Mouse (Mus musculus): ENCODE data around the gene Trim30b. TPM values are rescaled to one million over a fixed set of nuclear protein-coding genes. Genes with fewer than 3 reads are reported as not detected.
"Not testable (repeated sequence)": the region's sequence is repeated elsewhere in the genome, so short reads cannot be mapped to it uniquely, and the experiment has no call there.

Gene Trim30b
- polyA plus RNA-seq, 1 experiment from 2014 or later: not detected

- not testable (repeated sequence) for H3K4me2 ChIP-seq; H3K9ac ChIP-seq (ENCODE audit: low read length); H3K27ac ChIP-seq (ENCODE audit: low read depth, low read length); H3K4me1 ChIP-seq (ENCODE audit: control insufficient read depth, insufficient read depth, low read length); ATAC-seq (ENCODE audit: low FRiP score); DNase-seq (ENCODE audit: low spot score, missing footprints); H3K36me3 ChIP-seq (ENCODE audit: control insufficient read depth, insufficient read depth, low read length); H3K4me3 ChIP-seq (ENCODE audit: low read depth, low read length); H3K27me3 ChIP-seq (ENCODE audit: control insufficient read depth, insufficient read depth, low read length); H3K9me3 ChIP-seq (ENCODE audit: control insufficient read depth, low read length)
- 86% methylated on average over 2 of the region's 4 CpGs for WGBS
Measured at GRCm38 (mm10) chr7:104340744-104341143, 28.9 kb downstream of the Trim30b start.

- not testable (repeated sequence) for H3K4me3 ChIP-seq (ENCODE audit: low read depth, low read length); H3K36me3 ChIP-seq (ENCODE audit: control insufficient read depth, insufficient read depth, low read length); H3K4me1 ChIP-seq (ENCODE audit: control insufficient read depth, insufficient read depth, low read length); H3K4me2 ChIP-seq; H3K9ac ChIP-seq (ENCODE audit: low read length); H3K27me3 ChIP-seq (ENCODE audit: control insufficient read depth, insufficient read depth, low read length); DNase-seq (ENCODE audit: low spot score, missing footprints); H3K9me3 ChIP-seq (ENCODE audit: control insufficient read depth, low read length); ATAC-seq (ENCODE audit: low FRiP score); H3K27ac ChIP-seq (ENCODE audit: low read depth, low read length)
- 88% methylated on average over 3 of the region's 3 CpGs for WGBS
Measured at GRCm38 (mm10) chr7:104335547-104335946, 34.1 kb downstream of the Trim30b start.

GRCm38 (mm10) chr7:104329171-104329570 is 40.5 kb downstream of the Trim30b start, which contains the start of gene Trim34b:
TSS of gene Trim34b (plus strand) at chr7:104329471.
- H3K9me3 ChIP-seq (ENCODE audit: control insufficient read depth, low read length); H3K27me3 ChIP-seq (ENCODE audit: control insufficient read depth, insufficient read depth, low read length); H3K27ac ChIP-seq (ENCODE audit: low read depth, low read length); H3K4me1 ChIP-seq (ENCODE audit: control insufficient read depth, insufficient read depth, low read length); H3K4me3 ChIP-seq (ENCODE audit: low read depth, low read length); ATAC-seq (ENCODE audit: low FRiP score); H3K9ac ChIP-seq (ENCODE audit: low read length); H3K4me2 ChIP-seq; H3K36me3 ChIP-seq (ENCODE audit: control insufficient read depth, insufficient read depth, low read length); DNase-seq (ENCODE audit: low spot score, missing footprints): not testable (repeated sequence)
- 91% methylated on average over 2 of the region's 2 CpGs for WGBS

- H3K36me3 ChIP-seq (ENCODE audit: control insufficient read depth, insufficient read depth, low read length): no peaks in the 10 kb centered on the region
- no peak overlapping the region for H3K4me2 ChIP-seq
- H3K9ac ChIP-seq (ENCODE audit: low read length): no peak overlapping the region
- no peak for ATAC-seq (ENCODE audit: low FRiP score)
- H3K27me3 ChIP-seq (ENCODE audit: control insufficient read depth, insufficient read depth, low read length): no peaks in the 10 kb centered on the region
- no peaks in the 10 kb centered on the region for H3K9me3 ChIP-seq (ENCODE audit: control insufficient read depth, low read length)
- WGBS: 89% methylated on average over 9 of the region's 9 CpGs
- no peak overlapping the region for H3K27ac ChIP-seq (ENCODE audit: low read depth, low read length)
- DNase-seq (ENCODE audit: low spot score, missing footprints): no peak
- no peaks in the 10 kb centered on the region for H3K4me1 ChIP-seq (ENCODE audit: control insufficient read depth, insufficient read depth, low read length)
- no peak overlapping the region for H3K4me3 ChIP-seq (ENCODE audit: low read depth, low read length)
Measured at GRCm38 (mm10) chr7:104322028-104322427, 47.7 kb downstream of the Trim30b start.

- H3K4me2 ChIP-seq: peak within 1 kb of the TSS; percentile 21
- not testable (repeated sequence) for H3K27me3 ChIP-seq (ENCODE audit: control insufficient read depth, insufficient read depth, low read length); DNase-seq (ENCODE audit: low spot score, missing footprints); H3K36me3 ChIP-seq (ENCODE audit: control insufficient read depth, insufficient read depth, low read length); H3K4me1 ChIP-seq (ENCODE audit: control insufficient read depth, insufficient read depth, low read length); H3K27ac ChIP-seq (ENCODE audit: low read depth, low read length); H3K9me3 ChIP-seq (ENCODE audit: control insufficient read depth, low read length)
- H3K9ac ChIP-seq (ENCODE audit: low read length): peak within 1 kb of the TSS; percentile 9; the same call in 1 of the 2 replicates
- peak within 1 kb of the TSS; percentile 5; the same call in 1 of the 2 replicates for H3K4me3 ChIP-seq (ENCODE audit: low read depth, low read length)
- peak; percentile 67 for ATAC-seq (ENCODE audit: low FRiP score)
- 23% methylated on average over 4 of the region's 4 CpGs for WGBS
Measured at GRCm38 (mm10) chr7:104315369-104316080, 54.2 kb downstream of the Trim30b start, which contains the start of gene Trim12a. TSS of gene Trim12a (minus strand) at chr7:104315466.

- H3K4me1 ChIP-seq (ENCODE audit: control insufficient read depth, insufficient read depth, low read length): no peaks in the 10 kb centered on the region
- peak; percentile 88 for DNase-seq (ENCODE audit: low spot score, missing footprints)
- no peaks in the 10 kb centered on the region for H3K9me3 ChIP-seq (ENCODE audit: control insufficient read depth, low read length)
- WGBS: 17% methylated on average over 15 of the region's 15 CpGs
- no peak overlapping the region for H3K27ac ChIP-seq (ENCODE audit: low read depth, low read length)
- peak overlapping the region; percentile 5; the same call in 1 of the 2 replicates for H3K4me3 ChIP-seq (ENCODE audit: low read depth, low read length)
- H3K4me2 ChIP-seq: peak overlapping the region; percentile 21
- H3K36me3 ChIP-seq (ENCODE audit: control insufficient read depth, insufficient read depth, low read length): no peaks in the 10 kb centered on the region
- H3K27me3 ChIP-seq (ENCODE audit: control insufficient read depth, insufficient read depth, low read length): no peaks in the 10 kb centered on the region
- H3K9ac ChIP-seq (ENCODE audit: low read length): peak overlapping the region; percentile 9; the same call in 1 of the 2 replicates
- ATAC-seq (ENCODE audit: low FRiP score): peak; percentile 42; the same call in 1 of the 2 replicates
Measured at GRCm38 (mm10) chr7:104314796-104315353, 54.8 kb downstream of the Trim30b start.

Other genes with a start within 250 kb of the Trim30b start
- not detected in 2 replicates for gene Ubqln5, start 240.1 kb downstream of the Trim30b start, polyA plus RNA-seq (2014; fragmentation: Nextera tagmentation; extraction: Ambion mirVana)
- gene Olfr643, start 232.5 kb downstream of the Trim30b start, polyA plus RNA-seq (2014; fragmentation: Nextera tagmentation; extraction: Ambion mirVana): not detected in 2 replicates
- not detected in 2 replicates for gene Ubqln3, start 226.6 kb downstream of the Trim30b start, polyA plus RNA-seq (2014; fragmentation: Nextera tagmentation; extraction: Ambion mirVana)
- not detected in 2 replicates for gene Ubqlnl, start 219.3 kb downstream of the Trim30b start, polyA plus RNA-seq (2014; fragmentation: Nextera tagmentation; extraction: Ambion mirVana)
- gene Olfm5, start 205.1 kb downstream of the Trim30b start, polyA plus RNA-seq (2014; fragmentation: Nextera tagmentation; extraction: Ambion mirVana): not detected in 2 replicates
- 0.19 and 0.26 TPM in 2 replicates for gene Olfr648, start 186.5 kb downstream of the Trim30b start, polyA plus RNA-seq (2014; fragmentation: Nextera tagmentation; extraction: Ambion mirVana)
- not detected in 2 replicates for gene Olfr649, start 173.9 kb downstream of the Trim30b start, polyA plus RNA-seq (2014; fragmentation: Nextera tagmentation; extraction: Ambion mirVana)
- gene Trim6, start 151.1 kb downstream of the Trim30b start, polyA plus RNA-seq (2014; fragmentation: Nextera tagmentation; extraction: Ambion mirVana): 2.5 and 2.8 TPM in 2 replicates
- gene Trim34a, start 125.4 kb downstream of the Trim30b start, polyA plus RNA-seq (2014; fragmentation: Nextera tagmentation; extraction: Ambion mirVana): 0.63 and 0.68 TPM in 2 replicates
- gene Trim5, start 81.8 kb downstream of the Trim30b start, polyA plus RNA-seq (2014; fragmentation: Nextera tagmentation; extraction: Ambion mirVana): 0.40 TPM in 1 of 2 replicates, not detected in the other
- gene Trim12a, start 54.4 kb downstream of the Trim30b start, polyA plus RNA-seq (2014; fragmentation: Nextera tagmentation; extraction: Ambion mirVana): 1.9 and 2.1 TPM in 2 replicates
- not detected in 2 replicates for gene Trim34b, start 40.4 kb downstream of the Trim30b start, polyA plus RNA-seq (2014; fragmentation: Nextera tagmentation; extraction: Ambion mirVana)
- gene Trim12c, start 16.5 kb downstream of the Trim30b start, polyA plus RNA-seq (2014; fragmentation: Nextera tagmentation; extraction: Ambion mirVana): 0.30 and 0.65 TPM in 2 replicates
- 0.10 TPM in 1 of 2 replicates, not detected in the other for gene Trim30c, start 31.0 kb upstream of the Trim30b start, polyA plus RNA-seq (2014; fragmentation: Nextera tagmentation; extraction: Ambion mirVana)
- gene Trim30a, start 95.3 kb upstream of the Trim30b start, polyA plus RNA-seq (2014; fragmentation: Nextera tagmentation; extraction: Ambion mirVana): 1.1 and 1.2 TPM in 2 replicates
- 0.07 and 0.34 TPM in 2 replicates for gene Trim30d, start 138.0 kb upstream of the Trim30b start, polyA plus RNA-seq (2014; fragmentation: Nextera tagmentation; extraction: Ambion mirVana)
- gene Olfr651, start 180.2 kb upstream of the Trim30b start, polyA plus RNA-seq (2014; fragmentation: Nextera tagmentation; extraction: Ambion mirVana): not detected in 2 replicates
- not detected in 2 replicates for gene Olfr652, start 191.0 kb upstream of the Trim30b start, polyA plus RNA-seq (2014; fragmentation: Nextera tagmentation; extraction: Ambion mirVana)
- gene Olfr653, start 207.4 kb upstream of the Trim30b start, polyA plus RNA-seq (2014; fragmentation: Nextera tagmentation; extraction: Ambion mirVana): not detected in 2 replicates
- not detected in 2 replicates for gene Olfr654, start 217.1 kb upstream of the Trim30b start, polyA plus RNA-seq (2014; fragmentation: Nextera tagmentation; extraction: Ambion mirVana)
- gene Olfr655, start 231.9 kb upstream of the Trim30b start, polyA plus RNA-seq (2014; fragmentation: Nextera tagmentation; extraction: Ambion mirVana): not detected in 2 replicates
- not detected in 2 replicates for gene Olfr656, start 244.1 kb upstream of the Trim30b start, polyA plus RNA-seq (2014; fragmentation: Nextera tagmentation; extraction: Ambion mirVana)

All from midbrain, embryonic 11.5 days (tissue).